Mouse (Mus musculus) testis, postnatal 14 days (tissue): ENCODE results near the gene Gm29110.
"Not testable (repeated sequence)": the region's sequence is repeated elsewhere in the genome, so short reads cannot be mapped to it uniquely, and the experiment has no call there.

ENCODE experiments used
- DNase-seq: peaks from one replicate; pipeline ENCODE4 v3.0.0; 2021; ENCODE audit warnings: low spot score

Gm29110 gene

DNA sequence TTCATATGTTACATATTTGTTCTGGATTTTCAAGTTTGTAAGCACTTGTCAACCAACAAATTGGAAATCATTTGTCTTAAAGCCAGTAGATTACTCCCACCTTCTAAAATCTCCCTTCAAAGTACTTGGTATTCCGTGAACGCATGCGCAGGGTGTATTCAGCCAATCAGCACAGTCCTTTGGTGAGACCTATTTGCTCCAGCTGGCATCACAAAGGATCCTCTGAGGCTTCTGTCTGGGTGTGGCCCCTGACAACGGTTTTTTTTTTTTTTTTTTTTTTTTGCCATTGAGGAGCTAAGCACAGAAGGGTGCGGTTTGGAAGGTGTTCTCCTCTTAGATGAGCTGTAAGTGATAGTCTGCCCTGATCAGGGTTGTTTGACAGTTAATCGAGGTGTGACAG lies at the start of gene Gm29110:
Gene Gm29110 (plus strand): TSS at position 301 of the 400 bp plus-strand sequence.
- not testable (repeated sequence) for DNase-seq
